8 mouse cellular contexts compared by ENCODE assay signal in the genomic region with DNA sequence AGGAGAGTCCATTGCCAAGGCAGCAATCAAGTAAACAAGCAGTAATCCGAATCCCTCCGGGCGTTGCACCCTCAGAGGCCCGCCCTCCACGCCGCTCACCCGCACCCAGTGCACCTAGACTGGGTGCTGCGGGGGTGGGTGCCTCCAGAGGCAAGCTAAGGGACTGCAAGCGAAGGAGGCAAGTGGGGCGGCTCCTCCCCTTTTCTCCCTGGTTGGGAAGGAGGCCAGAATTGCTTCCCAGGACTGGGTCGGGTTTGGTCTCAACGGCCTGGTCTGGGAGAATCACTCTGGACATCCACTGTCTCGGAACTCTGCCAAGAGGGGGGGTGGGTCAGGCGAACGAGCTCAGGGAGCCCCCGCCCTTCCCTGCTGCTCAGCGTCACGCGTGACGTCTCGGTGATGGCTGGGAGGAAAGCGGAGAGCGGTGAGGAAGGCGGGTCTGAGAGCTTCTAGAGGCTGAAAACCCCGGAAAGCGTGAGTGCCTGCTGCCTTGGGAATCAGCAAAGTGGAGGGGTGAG. TPM values are rescaled to one million over a fixed set of nuclear protein-coding genes. Genes with fewer than 3 reads are reported as not detected.
DNase-seq lines count a peak whose midpoint lies in the region; ATAC-seq lines count a peak whose summit lies in the region.

A gene (plus strand): TSS at position 87 of the 518 bp plus-strand sequence.

- no peaks in the 10 kb centered on the region for H3K9me3 ChIP-seq in hindbrain, embryonic 15.5 days

- H3K36me3 ChIP-seq in hindbrain, embryonic 15.5 days, result peaks cover 16% of the 10 kb centered on the region

- WGBS in hindbrain, embryonic 15.5 days, result under 1% methylated on average over 26 of the region's 26 CpGs

- H3K4me2 ChIP-seq in hindbrain, embryonic 15.5 days, result peak within 1 kb of the TSS; percentile 70

- peaks cover 42% of the 10 kb centered on the region for H3K4me1 ChIP-seq in hindbrain, embryonic 15.5 days (replicated peaks)

- no peaks in the 10 kb centered on the region for H3K27me3 ChIP-seq in hindbrain, embryonic 15.5 days

- peak within 1 kb of the TSS; percentile 65 for H3K9ac ChIP-seq in hindbrain, embryonic 15.5 days

- DNase-seq in T-cell, adult 2 months (ENCODE audit: low spot score), result peak; percentile 91
- DNase-seq in cerebellum, postnatal 36 days, result peak; percentile 94
- DNase-seq in gastrocnemius, adult 18-20 months (ENCODE audit: low spot score), result peak; percentile 96
- peak; percentile 88 for DNase-seq in left cerebral cortex, adult 11 months (ENCODE audit: low spot score)
- DNase-seq in lung, postnatal 36 days, result peak; percentile 98
- DNase-seq in retina, embryonic 14.5 days (ENCODE audit: low spot score), result peak; percentile 85
- peak; percentile 87 for DNase-seq in thymus, postnatal 36 days

- peak within 1 kb of the TSS; percentile 92 for H3K27ac ChIP-seq in hindbrain, embryonic 15.5 days (replicated peaks)

- ATAC-seq in hindbrain, embryonic 15.5 days (ENCODE audit: low FRiP score, low read depth), result peak; percentile 86

- peak within 1 kb of the TSS; percentile 57 for H3K4me3 ChIP-seq in hindbrain, embryonic 15.5 days

RNA-seq across cellular contexts. Expression of the gene that starts here (rescaled TPM):
- total RNA-seq in gastrocnemius, adult 18-20 months (2021), result 10 to 100 TPM; 23.2 to 24.9 TPM
- 74.7 and 90.5 TPM in 2 replicates for polyA plus RNA-seq in hindbrain, embryonic 15.5 days (2015; fragmentation: Nextera tagmentation; extraction: Ambion mirVana)

Comparison
In these comparisons a context has a peak if more than half of its experiments do, and no peak if none do; other contexts are left out.
1. Peak in every context shown above with its lines: DNase-seq, ATAC-seq, H3K4me3 ChIP-seq and H3K27ac ChIP-seq.